Mouse (Mus musculus) right cerebral cortex, postnatal 10 days (tissue): ENCODE results near the gene Ltbp2.

ENCODE experiments used
- DNase-seq, 2 experiments: peaks; one replicate each; pipeline ENCODE4 v3.0.0; 2021; ENCODE audit warnings: low spot score in 2 of 2

The Ltbp2 gene

GRCm38 (mm10) chr12:84840734-84841133 is 35.6 kb downstream of the Ltbp2 start:
- DNase-seq = no peak

GRCm38 (mm10) chr12:84839965-84840364 is 36.4 kb downstream of the Ltbp2 start:
- no peak for DNase-seq

- no peak for DNase-seq
These were observed 40.7 kb downstream of the Ltbp2 start for GRCm38 (mm10) chr12:84835626-84836025.

- no peak for DNase-seq
These were observed 41.6 kb downstream of the Ltbp2 start for GRCm38 (mm10) chr12:84834773-84835172.

- DNase-seq = no peak
These were observed 44.7 kb downstream of the Ltbp2 start for GRCm38 (mm10) chr12:84831648-84832047.

GRCm38 (mm10) chr12:84831141-84831540 is 45.2 kb downstream of the Ltbp2 start:
- no peak for DNase-seq

GRCm38 (mm10) chr12:84830438-84830837 is 45.9 kb downstream of the Ltbp2 start:
- DNase-seq = no peak

- DNase-seq = no peak
These were observed 46.4 kb downstream of the Ltbp2 start for GRCm38 (mm10) chr12:84829913-84830312.

- DNase-seq = no peak
These were observed 47.1 kb downstream of the Ltbp2 start for GRCm38 (mm10) chr12:84829109-84829724.

GRCm38 (mm10) chr12:84827384-84827933 is 48.9 kb downstream of the Ltbp2 start:
- DNase-seq = peak in 1 of 2 experiments; percentile 43

GRCm38 (mm10) chr12:84824203-84824602 is 52.1 kb downstream of the Ltbp2 start:
- no peak for DNase-seq

- DNase-seq = no peak
These were observed 52.7 kb downstream of the Ltbp2 start for GRCm38 (mm10) chr12:84823601-84824000.

GRCm38 (mm10) chr12:84819236-84820168 is 56.8 kb downstream of the Ltbp2 start:
- DNase-seq = peak; percentile 77 to 90

GRCm38 (mm10) chr12:84818496-84818895 is 57.8 kb downstream of the Ltbp2 start:
- no peak for DNase-seq

GRCm38 (mm10) chr12:84814663-84815325 is 61.5 kb downstream of the Ltbp2 start:
- DNase-seq = no peak

- no peak for DNase-seq
These were observed 62.6 kb downstream of the Ltbp2 start for GRCm38 (mm10) chr12:84813773-84814172.

GRCm38 (mm10) chr12:84812004-84812403 is 64.3 kb downstream of the Ltbp2 start:
- DNase-seq = no peak

GRCm38 (mm10) chr12:84811510-84811909 is 64.8 kb downstream of the Ltbp2 start:
- DNase-seq = no peak

- DNase-seq = no peak
These were observed 65.5 kb downstream of the Ltbp2 start for GRCm38 (mm10) chr12:84810810-84811209.

- DNase-seq = no peak
These were observed 67.3 kb downstream of the Ltbp2 start for GRCm38 (mm10) chr12:84809033-84809432.

GRCm38 (mm10) chr12:84807351-84807750 is 69.0 kb downstream of the Ltbp2 start:
- no peak for DNase-seq

- no peak for DNase-seq
These were observed 69.6 kb downstream of the Ltbp2 start for GRCm38 (mm10) chr12:84806726-84807125.
